Mouse (Mus musculus) testis, adult 2 months (tissue): ENCODE data around the gene Palm3. TPM values are rescaled to one million over a fixed set of nuclear protein-coding genes. Genes with fewer than 3 reads are reported as not detected.
"Not testable (repeated sequence)": the region's sequence is repeated elsewhere in the genome, so short reads cannot be mapped to it uniquely, and the experiment has no call there.

Experiments used
- H3K27ac ChIP-seq: fragments of 200-500 bp; 2 replicates; pipeline ENCODE4 v1.5.1; 2012; ENCODE audit warnings: low read depth, low read length; ENCODE audit not compliant: control insufficient read depth, insufficient read depth
- H3K27me3 ChIP-seq: fragments of 200-500 bp; 2 replicates; pipeline ENCODE4 v1.6.1; 2012; ENCODE audit warnings: mild to moderate bottlenecking, low read length, moderate library complexity; ENCODE audit not compliant: control insufficient read depth, insufficient read depth
- H3K36me3 ChIP-seq: fragments of 200-500 bp; 2 replicates; pipeline ENCODE4 v1.6.1; 2012; ENCODE audit warnings: mild to moderate bottlenecking, low read length; ENCODE audit not compliant: control insufficient read depth, insufficient read depth
- H3K4me1 ChIP-seq: fragments of 200-500 bp; 2 replicates; pipeline ENCODE4 v1.6.1; 2012; ENCODE audit warnings: low read length; ENCODE audit not compliant: control insufficient read depth, insufficient read depth
- H3K4me3 ChIP-seq: fragments of 200-500 bp; 2 replicates; pipeline ENCODE4 v1.5.1; 2012; ENCODE audit warnings: low read depth, mild to moderate bottlenecking, low read length, moderate library complexity, mixed read lengths; ENCODE audit not compliant: control insufficient read depth
- CTCF ChIP-seq: fragments of 200-500 bp; IDR thresholded peaks from 2 replicates; pipeline ENCODE4 v1.5.1; 2012; ENCODE audit warnings: low read depth, mild to moderate bottlenecking, inconsistent platforms, low read length, moderate library complexity; ENCODE audit not compliant: control insufficient read depth, insufficient read depth, insufficient replicate concordance
- POLR2A ChIP-seq: fragments of 200-500 bp; IDR thresholded peaks from 2 replicates; pipeline ENCODE4 v1.6.1; 2012; ENCODE audit warnings: low read depth, mild to moderate bottlenecking, inconsistent platforms, low read length, moderate library complexity; ENCODE audit not compliant: control insufficient read depth
- polyA plus RNA-seq: library from polyadenylated mRNA; depleted of rRNA; stranded (reverse); fragments of >200 nt; gene quantifications from 2 replicates; pipeline ENCODE4 v1.2.3, GENCODE M21; 2012

Palm3 gene
- polyA plus RNA-seq, 1 experiment, result 1.9 TPM

DNA sequence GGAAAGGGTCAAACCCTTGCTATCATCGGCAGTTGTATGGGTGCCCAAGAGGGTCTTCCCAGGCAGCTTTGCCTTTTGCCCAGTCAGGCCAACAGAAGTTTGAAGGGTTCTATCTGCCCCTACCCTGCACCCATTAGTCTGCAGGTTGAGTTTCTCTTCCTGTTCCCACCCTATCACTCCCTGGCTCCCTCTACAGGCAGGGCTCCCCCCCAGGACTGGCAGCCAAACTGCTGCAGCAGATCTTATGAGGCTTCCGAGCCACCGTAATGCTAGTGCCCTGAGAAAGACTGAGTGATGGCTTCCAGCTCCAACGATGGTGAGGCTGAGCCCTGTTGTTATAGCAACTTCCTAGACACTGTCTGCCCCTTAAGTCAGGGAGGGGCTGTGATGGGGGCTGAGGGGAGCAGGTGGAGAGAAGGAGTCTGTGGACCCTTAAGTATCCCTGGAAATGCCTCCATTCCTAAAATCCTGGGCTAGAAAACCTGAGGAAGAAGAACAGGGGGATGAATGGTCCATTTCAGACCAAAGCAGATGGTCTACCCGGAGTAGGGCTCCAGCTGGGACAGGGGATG is 44.4 kb upstream of the Palm3 start:
- TF ChIP-seq CTCF (peak; percentile 14; the same call in 1 of the 2 replicates), POLR2A (peak; percentile 26; the same call in 1 of the 2 replicates)
- Histone ChIP-seq H3K27me3 (no peaks in the 10 kb centered on the region), H3K4me3 (peak overlapping the region; percentile 86), H3K4me1 (peaks cover 20% of the 10 kb centered on the region), H3K27ac (peak overlapping the region; percentile 81), H3K36me3 (no peaks in the 10 kb centered on the region)

GRCm38 (mm10) chr8:83977646-83978045 is 43.6 kb upstream of the Palm3 start:
- H3K27ac ChIP-seq, result peak overlapping the region; percentile 81
- peaks cover 1% of the 10 kb centered on the region; the same call in 1 of the 2 replicates for H3K36me3 ChIP-seq
- no peaks in the 10 kb centered on the region for H3K27me3 ChIP-seq
- H3K4me1 ChIP-seq, result peaks cover 20% of the 10 kb centered on the region
- peak overlapping the region; percentile 86 for H3K4me3 ChIP-seq
- TF ChIP-seq CTCF (no peak), POLR2A (no peak)

DNA sequence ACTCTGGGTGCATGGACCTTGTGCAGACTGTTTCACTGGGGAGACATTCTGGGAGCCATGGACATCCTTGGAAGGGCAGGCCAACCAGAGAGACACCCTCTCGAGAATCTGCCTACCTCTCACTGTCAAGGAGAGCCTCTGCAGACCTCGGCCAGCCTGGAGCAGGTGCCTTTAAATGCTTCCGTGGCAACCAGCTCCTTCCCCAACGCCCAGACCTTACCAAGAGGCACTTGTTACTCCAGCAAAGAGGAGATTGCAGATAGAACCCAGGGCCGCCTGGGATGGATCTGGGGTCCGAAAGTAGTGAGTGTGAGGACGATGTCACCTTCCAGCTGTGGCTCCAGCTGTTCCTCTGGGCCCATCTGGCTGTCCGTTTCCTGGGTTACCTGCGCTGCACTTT is 43.1 kb upstream of the Palm3 start:
- H3K4me1 ChIP-seq, result peaks cover 20% of the 10 kb centered on the region
- peak overlapping the region; percentile 14; the same call in 1 of the 2 replicates for H3K27ac ChIP-seq
- no peak overlapping the region for H3K4me3 ChIP-seq
- TF ChIP-seq POLR2A (no peak), CTCF (no peak)
- peaks cover 1% of the 10 kb centered on the region; the same call in 1 of the 2 replicates for H3K36me3 ChIP-seq
- H3K27me3 ChIP-seq, result no peaks in the 10 kb centered on the region

- Histone ChIP-seq H3K36me3 (peaks cover 1% of the 10 kb centered on the region; the same call in 1 of the 2 replicates), H3K4me3 (no peak overlapping the region), H3K27ac (no peak overlapping the region), H3K4me1 (peaks cover 13% of the 10 kb centered on the region), H3K27me3 (no peaks in the 10 kb centered on the region)
- TF ChIP-seq CTCF, result no peak
- TF ChIP-seq POLR2A, result no peak
Observed at GRCm38 (mm10) chr8:83980250-83980649, 41.0 kb upstream of the Palm3 start.

DNA sequence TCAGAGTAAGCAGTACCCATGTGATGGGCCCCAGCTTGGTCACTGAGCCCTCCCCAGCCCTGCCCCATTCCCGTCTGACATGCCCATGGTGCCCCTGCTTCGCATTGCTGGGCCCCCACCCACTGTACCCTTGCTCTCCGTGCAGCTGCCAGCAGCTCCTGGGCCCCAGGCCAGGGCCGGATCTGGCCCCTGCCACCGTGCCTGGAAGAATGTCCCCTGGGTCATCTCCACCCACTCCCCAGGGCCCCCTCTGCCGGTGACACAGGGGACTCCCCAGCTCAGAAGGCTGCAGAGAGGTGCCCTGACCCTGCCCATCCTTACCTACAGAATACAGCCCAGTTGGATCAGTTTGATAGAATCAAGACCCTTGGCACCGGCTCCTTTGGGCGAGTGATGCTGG is 40.4 kb upstream of the Palm3 start:
- Histone ChIP-seq H3K27me3 (no peaks in the 10 kb centered on the region), H3K4me1 (peaks cover 13% of the 10 kb centered on the region), H3K36me3 (peaks cover 3% of the 10 kb centered on the region; the same call in 1 of the 2 replicates), H3K4me3 (no peak overlapping the region), H3K27ac (no peak overlapping the region)
- TF ChIP-seq POLR2A (no peak), CTCF (no peak)

DNA sequence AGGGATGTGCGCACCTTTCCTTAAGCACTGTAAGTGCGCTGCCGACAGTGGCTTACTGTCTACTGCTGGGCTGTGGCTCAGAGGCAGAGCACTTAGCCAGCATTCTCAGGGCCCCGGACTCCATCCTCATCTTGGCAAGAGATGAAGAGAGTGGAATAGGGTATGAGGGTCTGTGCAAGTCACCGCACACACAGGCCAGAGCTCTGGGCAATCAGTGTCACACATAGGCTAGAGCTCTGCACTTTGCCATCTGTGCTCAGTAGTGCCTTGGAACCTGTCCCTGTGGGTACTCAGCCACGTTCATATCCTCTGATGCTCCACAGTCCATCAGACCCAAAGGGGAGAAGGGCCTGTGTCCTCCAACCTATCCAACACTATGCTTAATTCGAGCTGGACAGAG is 39.7 kb upstream of the Palm3 start:
- TF ChIP-seq POLR2A (no peak), CTCF (no peak)
- Histone ChIP-seq H3K4me1 (peaks cover 13% of the 10 kb centered on the region), H3K27me3 (no peaks in the 10 kb centered on the region), H3K36me3 (peaks cover 3% of the 10 kb centered on the region; the same call in 1 of the 2 replicates), H3K27ac (no peak overlapping the region), H3K4me3 (no peak overlapping the region)

DNA sequence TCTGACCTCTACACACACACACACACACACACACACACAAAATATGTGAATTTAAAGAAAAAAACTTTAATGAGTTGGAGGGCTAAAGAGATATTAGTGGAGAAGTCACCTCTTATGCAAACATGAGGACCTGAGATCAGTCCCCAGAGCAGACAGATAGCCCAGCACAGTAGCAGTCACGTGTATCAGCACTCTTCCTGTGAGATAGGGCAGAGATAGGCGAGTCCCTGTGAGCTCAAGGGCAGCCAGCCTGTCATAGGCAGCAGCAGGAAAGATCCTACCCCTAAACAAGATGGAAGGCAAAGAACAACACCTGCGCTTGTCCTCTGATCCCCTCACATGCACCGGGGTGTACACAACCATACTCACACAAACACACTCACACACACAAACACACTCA is 38.8 kb upstream of the Palm3 start:
- no peak overlapping the region for H3K27ac ChIP-seq
- no peak overlapping the region for H3K4me3 ChIP-seq
- H3K27me3 ChIP-seq, result no peaks in the 10 kb centered on the region
- H3K36me3 ChIP-seq, result peaks cover 3% of the 10 kb centered on the region
- peaks cover 6% of the 10 kb centered on the region for H3K4me1 ChIP-seq
- TF ChIP-seq POLR2A (no peak), CTCF (no peak)

- not testable (repeated sequence) for H3K4me1 ChIP-seq, H3K27me3 ChIP-seq, H3K27ac ChIP-seq, H3K36me3 ChIP-seq, H3K4me3 ChIP-seq
Observed at GRCm38 (mm10) chr8:83983222-83983621, 38.0 kb upstream of the Palm3 start.
